Mouse (Mus musculus): Measurements from ENCODE around the gene Rac1. TPM values are rescaled to one million over a fixed set of nuclear protein-coding genes. Genes with fewer than 3 reads are reported as not detected.

The Rac1 gene
- total RNA-seq, 1 experiment = 122 TPM

DNA sequence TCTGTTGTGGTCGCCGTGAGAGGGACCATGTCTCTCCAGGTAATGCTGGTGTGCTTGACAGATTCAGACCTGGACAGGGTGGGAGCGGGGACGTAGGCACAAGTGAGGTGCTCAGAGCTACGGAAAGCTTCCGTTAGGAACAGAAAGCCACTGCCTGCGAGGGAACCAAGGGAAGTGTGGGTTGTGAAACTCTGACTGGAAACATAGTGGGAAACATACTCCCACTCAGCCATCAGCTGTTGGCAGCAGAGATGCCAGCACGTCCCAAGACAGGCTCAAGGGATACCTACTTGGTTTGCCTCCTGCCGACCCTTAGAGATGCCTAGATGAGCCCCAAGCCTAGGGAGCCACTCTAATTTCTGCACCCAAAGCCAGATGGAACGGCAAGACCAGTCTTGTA, 40.6 kb downstream of the Rac1 start:
- in situ Hi-C loops (cut with MboI; ENCODE audit: low sequenced_read_pairs in 2 of 2, unreplicated experiment in 2 of 2) = no loop called here
- no peak overlapping the region for H3K4me3 ChIP-seq (ENCODE audit: insufficient read depth in 1 of 2, low read depth in 1 of 2, low read length in 2 of 2, poor library complexity in 1 of 2, severe bottlenecking in 1 of 2)
- no peak for TF ChIP-seq HCFC1 (IDR thresholded peaks at IDR 0.05; ENCODE audit: borderline replicate concordance, insufficient read depth, low read length)
- no peak for DNase-seq (ENCODE audit: low read depth, low spot score)
- H3K9ac ChIP-seq (ENCODE audit: insufficient read depth, low read depth, low read length, poor library complexity, severe bottlenecking) = no peak overlapping the region
- H3K9me3 ChIP-seq (ENCODE audit: control insufficient read depth, insufficient read depth, low read depth, low read length) = no peaks in the 10 kb centered on the region
- no peak overlapping the region for H3K27ac ChIP-seq (ENCODE audit: insufficient read depth, low read depth, low read length, poor library complexity, severe bottlenecking)
- no peaks in the 10 kb centered on the region for H3K4me1 ChIP-seq (ENCODE audit: control insufficient read depth in 2 of 2, insufficient read depth in 2 of 2, low read length in 2 of 2, poor library complexity in 1 of 2)
- peaks cover 2% of the 10 kb centered on the region; the same call in 1 of the 2 replicates for H3K36me3 ChIP-seq (ENCODE audit: control insufficient read depth, insufficient read depth, low read length, poor library complexity, severe bottlenecking)

DNA sequence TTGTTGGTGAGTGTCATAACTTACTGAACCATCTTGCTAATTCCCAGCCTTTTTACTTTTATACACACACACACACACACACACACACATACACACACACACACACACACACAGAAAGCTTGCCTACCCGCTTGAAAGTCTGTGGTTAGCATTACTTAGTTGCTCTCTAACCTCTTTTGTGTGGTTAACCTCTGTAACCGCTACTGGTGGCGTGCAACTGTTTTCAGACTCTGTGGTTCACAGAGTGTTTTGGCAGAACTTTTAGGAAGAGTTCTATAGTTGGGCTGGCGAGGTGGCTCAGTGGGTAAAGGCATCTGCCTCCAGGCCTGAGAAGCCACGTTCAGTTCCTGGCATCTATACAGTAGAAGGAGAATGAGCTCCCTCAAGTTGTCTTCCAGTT, 42.9 kb downstream of the Rac1 start:
- no peak for DNase-seq (ENCODE audit: low read depth, low spot score)
- no peak overlapping the region for H3K4me3 ChIP-seq (ENCODE audit: insufficient read depth in 1 of 2, low read depth in 1 of 2, low read length in 2 of 2, poor library complexity in 1 of 2, severe bottlenecking in 1 of 2)
- no peak for TF ChIP-seq ZNF384 (IDR thresholded peaks at IDR 0.05; ENCODE audit: low read depth, low read length)
- TF ChIP-seq CHD2 (IDR thresholded peaks at IDR 0.05; ENCODE audit: low read depth, low read length) = no peak
- no peak for TF ChIP-seq MAFK (IDR thresholded peaks at IDR 0.05; ENCODE audit: insufficient read depth, low read depth, low read length)
- TF ChIP-seq HCFC1 (IDR thresholded peaks at IDR 0.05; ENCODE audit: borderline replicate concordance, insufficient read depth, low read length) = no peak
- TF ChIP-seq ZC3H11A (IDR thresholded peaks at IDR 0.05; ENCODE audit: borderline replicate concordance, low read depth, low read length) = no peak
- no peaks in the 10 kb centered on the region for H3K4me1 ChIP-seq (ENCODE audit: control insufficient read depth in 2 of 2, insufficient read depth in 2 of 2, low read length in 2 of 2, poor library complexity in 1 of 2)
- H3K9ac ChIP-seq (ENCODE audit: insufficient read depth, low read depth, low read length, poor library complexity, severe bottlenecking) = no peak overlapping the region
- H3K27ac ChIP-seq (ENCODE audit: insufficient read depth, low read depth, low read length, poor library complexity, severe bottlenecking) = no peak overlapping the region
- peaks cover 5% of the 10 kb centered on the region; the same call in 1 of the 2 replicates for H3K36me3 ChIP-seq (ENCODE audit: control insufficient read depth, insufficient read depth, low read length, poor library complexity, severe bottlenecking)
- no peaks in the 10 kb centered on the region for H3K9me3 ChIP-seq (ENCODE audit: control insufficient read depth, insufficient read depth, low read depth, low read length)
- in situ Hi-C loops (cut with MboI; ENCODE audit: low sequenced_read_pairs in 2 of 2, unreplicated experiment in 2 of 2) = no loop called here

DNA sequence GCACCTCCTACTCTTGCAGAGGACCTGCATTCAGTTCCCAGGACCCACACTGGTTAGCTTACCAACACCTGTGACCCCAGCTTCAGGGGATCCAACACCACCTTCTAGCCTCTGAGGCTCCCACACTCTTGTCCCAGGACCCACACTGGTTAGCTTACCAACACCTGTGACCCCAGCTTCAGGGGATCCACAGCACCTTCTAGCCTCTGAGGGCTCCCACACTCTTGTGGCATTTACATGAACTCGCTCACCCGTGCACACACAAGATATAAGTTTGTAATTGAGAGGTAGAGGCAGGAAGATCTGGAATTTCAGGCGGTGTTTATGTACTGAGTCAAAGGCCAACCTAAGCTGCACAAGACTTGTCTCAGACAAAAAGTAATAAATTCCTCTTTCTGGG, 49.9 kb downstream of the Rac1 start:
- Histone ChIP-seq H3K9me3 (ENCODE audit: control insufficient read depth, insufficient read depth, low read depth, low read length) (no peaks in the 10 kb centered on the region), H3K27ac (ENCODE audit: insufficient read depth, low read depth, low read length, poor library complexity, severe bottlenecking) (no peak overlapping the region), H3K4me3 (ENCODE audit: insufficient read depth in 1 of 2, low read depth in 1 of 2, low read length in 2 of 2, poor library complexity in 1 of 2, severe bottlenecking in 1 of 2) (no peak overlapping the region), H3K9ac (ENCODE audit: insufficient read depth, low read depth, low read length, poor library complexity, severe bottlenecking) (no peak overlapping the region), H3K36me3 (ENCODE audit: control insufficient read depth, insufficient read depth, low read length, poor library complexity, severe bottlenecking) (peaks cover 10% of the 10 kb centered on the region; the same call in 1 of the 2 replicates), H3K4me1 (ENCODE audit: control insufficient read depth in 2 of 2, insufficient read depth in 2 of 2, low read length in 2 of 2, poor library complexity in 1 of 2) (peaks cover 0 to 3% of the 10 kb centered on the region in 2 experiments; a peak in 1 of 4 replicates)
- TF ChIP-seq HCFC1 (IDR thresholded peaks at IDR 0.05; ENCODE audit: borderline replicate concordance, insufficient read depth, low read length) = no peak
- TF ChIP-seq CHD2 (IDR thresholded peaks at IDR 0.05; ENCODE audit: low read depth, low read length) = no peak
- TF ChIP-seq MAFK (IDR thresholded peaks at IDR 0.05; ENCODE audit: insufficient read depth, low read depth, low read length) = no peak
- no peak for TF ChIP-seq ZNF384 (IDR thresholded peaks at IDR 0.05; ENCODE audit: low read depth, low read length)
- no peak for TF ChIP-seq ZC3H11A (IDR thresholded peaks at IDR 0.05; ENCODE audit: borderline replicate concordance, low read depth, low read length)
- DNase-seq (ENCODE audit: low read depth, low spot score) = no peak
- in situ Hi-C loops (cut with MboI; ENCODE audit: low sequenced_read_pairs in 2 of 2, unreplicated experiment in 2 of 2) = no loop called here

DNA sequence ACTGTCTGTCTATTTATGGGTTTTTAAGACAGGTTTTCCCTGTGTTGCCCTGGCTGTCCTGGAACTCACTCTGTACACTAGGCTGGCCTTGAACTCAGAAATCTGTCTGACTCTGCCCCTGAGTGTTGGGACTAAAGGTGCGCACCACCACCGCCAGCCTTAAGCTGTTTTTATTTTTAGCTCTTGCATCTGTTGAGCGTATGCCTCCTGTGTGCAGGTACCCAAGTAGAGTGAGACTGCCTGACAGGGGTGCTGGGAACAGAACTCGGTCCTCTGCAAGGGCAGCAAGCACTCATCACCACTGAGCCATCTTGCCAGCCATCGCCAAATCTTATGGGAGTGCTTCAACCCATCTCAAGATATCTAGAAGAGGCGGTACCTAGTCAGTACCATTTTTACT, 51.8 kb downstream of the Rac1 start:
- TF ChIP-seq HCFC1 (IDR thresholded peaks at IDR 0.05; ENCODE audit: borderline replicate concordance, insufficient read depth, low read length) (no peak), MAFK (IDR thresholded peaks at IDR 0.05; ENCODE audit: insufficient read depth, low read depth, low read length) (no peak)
- Histone ChIP-seq H3K36me3 (ENCODE audit: control insufficient read depth, insufficient read depth, low read length, poor library complexity, severe bottlenecking) (peaks cover 6% of the 10 kb centered on the region; the same call in 1 of the 2 replicates), H3K27ac (ENCODE audit: insufficient read depth, low read depth, low read length, poor library complexity, severe bottlenecking) (no peak overlapping the region), H3K9me3 (ENCODE audit: control insufficient read depth, insufficient read depth, low read depth, low read length) (no peaks in the 10 kb centered on the region), H3K4me1 (ENCODE audit: control insufficient read depth in 2 of 2, insufficient read depth in 2 of 2, low read length in 2 of 2, poor library complexity in 1 of 2) (peaks cover 0 to 3% of the 10 kb centered on the region in 2 experiments; a peak in 1 of 4 replicates), H3K4me3 (ENCODE audit: insufficient read depth in 1 of 2, low read depth in 1 of 2, low read length in 2 of 2, poor library complexity in 1 of 2, severe bottlenecking in 1 of 2) (no peak overlapping the region), H3K9ac (ENCODE audit: insufficient read depth, low read depth, low read length, poor library complexity, severe bottlenecking) (no peak overlapping the region)
- no peak for DNase-seq (ENCODE audit: low read depth, low spot score)
- in situ Hi-C loops (cut with MboI; ENCODE audit: low sequenced_read_pairs in 2 of 2, unreplicated experiment in 2 of 2) = no loop called here

DNA sequence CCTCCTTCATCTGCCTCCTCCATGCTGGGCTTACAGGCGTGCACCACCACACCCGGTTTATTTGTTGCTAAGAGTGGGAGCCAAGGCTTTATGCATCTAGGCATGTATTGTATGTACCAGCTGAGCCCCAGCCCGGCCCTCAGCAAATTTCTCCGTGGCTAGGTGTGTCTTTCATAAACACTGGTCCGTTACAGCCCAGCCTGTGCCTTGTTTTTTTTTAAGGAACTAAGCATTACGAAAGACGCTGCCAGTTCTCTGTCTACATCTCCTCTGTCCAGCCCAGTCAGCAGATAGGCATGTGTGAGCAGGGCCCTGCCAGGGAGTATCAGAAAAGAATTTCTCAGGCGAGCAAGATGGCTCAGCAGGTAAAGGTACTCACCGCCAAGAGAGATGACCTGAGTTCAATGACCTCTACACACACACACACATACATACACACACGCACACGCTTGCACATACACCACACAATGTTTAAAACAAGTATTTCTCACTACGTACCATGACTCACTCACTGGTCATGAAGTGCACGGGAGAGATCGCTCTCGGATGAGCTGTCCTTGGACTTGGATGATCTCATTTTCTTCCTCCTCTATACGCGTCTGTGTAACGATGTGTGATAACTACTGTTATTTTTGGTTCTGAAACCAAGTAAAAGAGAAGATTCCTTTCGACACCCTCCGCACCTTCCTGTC, 52.5 kb downstream of the Rac1 start:
- Histone ChIP-seq H3K4me3 (ENCODE audit: insufficient read depth in 1 of 2, low read depth in 1 of 2, low read length in 2 of 2, poor library complexity in 1 of 2, severe bottlenecking in 1 of 2) (no peak overlapping the region), H3K4me1 (ENCODE audit: control insufficient read depth in 2 of 2, insufficient read depth in 2 of 2, low read length in 2 of 2, poor library complexity in 1 of 2) (peaks cover 0 to 3% of the 10 kb centered on the region in 2 experiments; a peak in 1 of 4 replicates), H3K9ac (ENCODE audit: insufficient read depth, low read depth, low read length, poor library complexity, severe bottlenecking) (no peak overlapping the region), H3K9me3 (ENCODE audit: control insufficient read depth, insufficient read depth, low read depth, low read length) (no peaks in the 10 kb centered on the region), H3K27ac (ENCODE audit: insufficient read depth, low read depth, low read length, poor library complexity, severe bottlenecking) (no peak overlapping the region), H3K36me3 (ENCODE audit: control insufficient read depth, insufficient read depth, low read length, poor library complexity, severe bottlenecking) (peaks cover 6% of the 10 kb centered on the region; the same call in 1 of the 2 replicates)
- in situ Hi-C loops (cut with MboI; ENCODE audit: low sequenced_read_pairs in 2 of 2, unreplicated experiment in 2 of 2) = no loop called here
- DNase-seq (ENCODE audit: low read depth, low spot score) = no peak
- TF ChIP-seq CHD2 (IDR thresholded peaks at IDR 0.05; ENCODE audit: low read depth, low read length) (no peak), ZC3H11A (IDR thresholded peaks at IDR 0.05; ENCODE audit: borderline replicate concordance, low read depth, low read length) (no peak), HCFC1 (IDR thresholded peaks at IDR 0.05; ENCODE audit: borderline replicate concordance, insufficient read depth, low read length) (no peak), ZNF384 (IDR thresholded peaks at IDR 0.05; ENCODE audit: low read depth, low read length) (no peak), MAFK (IDR thresholded peaks at IDR 0.05; ENCODE audit: insufficient read depth, low read depth, low read length) (no peak)

All from ES-E14 (cell line).